Mouse (Mus musculus): ENCODE measurements around the gene Clasp2. TPM values are rescaled to one million over a fixed set of nuclear protein-coding genes. Genes with fewer than 3 reads are reported as not detected.
A peak's percentile ranks its signal among the peaks of the same experiment; 100 is the strongest.
"Not testable (repeated sequence)": the region's sequence is repeated elsewhere in the genome, so short reads cannot be mapped to it uniquely, and the experiment has no call there.

Clasp2 gene
- total RNA-seq, 2 experiments from 2014 or later, result 209 to 224 TPM

DNA sequence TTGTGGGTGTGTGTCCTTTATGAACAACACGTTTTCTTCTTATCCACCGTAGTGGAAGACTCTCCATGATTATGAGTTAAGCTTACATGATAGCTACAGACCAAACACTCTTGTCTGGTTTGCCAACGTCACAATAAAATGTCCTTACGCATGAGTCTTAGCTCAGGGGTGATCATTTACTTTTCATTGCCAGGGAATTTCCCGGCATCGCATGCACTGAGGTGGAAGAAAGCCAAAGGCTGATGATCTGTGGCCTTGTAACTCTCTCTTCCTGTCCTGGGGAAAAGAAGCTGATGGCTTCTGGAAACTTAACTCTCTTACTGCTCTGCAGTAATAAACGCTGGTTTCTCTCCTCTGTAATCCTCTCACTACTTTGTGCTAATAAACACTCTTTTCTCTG, 8.1 kb downstream of the Clasp2 start:
- no peak for DNase-seq (ENCODE audit: extremely low spot score in 1 of 2, low spot score in 1 of 2)

DNA sequence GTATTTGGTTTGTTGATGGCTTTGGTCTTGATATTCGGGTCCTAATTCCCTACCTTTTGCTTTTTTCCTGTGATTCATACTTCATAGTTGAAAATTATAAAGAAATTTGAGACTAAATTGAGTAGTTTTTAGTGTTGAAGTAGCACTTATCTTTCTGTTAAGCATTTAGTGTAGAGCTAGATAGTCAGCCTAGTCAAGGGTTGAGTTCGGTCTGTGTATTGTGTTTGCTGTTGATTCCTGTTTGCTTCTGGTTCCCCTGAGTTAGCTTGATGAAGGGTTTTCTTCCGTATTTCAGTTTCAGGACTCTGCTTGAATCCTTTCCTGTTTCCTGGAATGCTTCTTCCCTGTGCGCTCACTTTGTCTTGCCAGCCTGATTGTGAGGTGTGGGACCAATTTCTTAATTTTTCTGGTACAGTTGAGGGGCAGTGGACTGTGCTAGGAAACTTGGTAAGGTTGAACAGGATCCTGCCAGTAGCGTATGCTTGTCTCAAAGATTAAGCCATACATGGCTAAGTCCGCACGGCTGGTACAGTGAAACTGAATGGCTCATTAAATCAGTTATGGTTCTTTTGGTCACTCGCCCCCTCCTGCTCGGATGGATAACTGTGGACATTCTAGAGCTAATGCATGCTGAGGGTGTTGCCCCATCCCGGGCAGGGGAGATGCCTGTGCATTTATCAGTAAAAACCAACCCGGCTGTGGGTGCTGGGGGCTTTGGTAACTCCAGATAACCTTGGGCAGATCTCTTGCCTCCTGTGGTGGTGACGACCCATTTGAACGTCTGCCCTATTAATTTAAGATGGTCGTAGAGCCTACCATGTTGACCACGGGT, 14.8 kb downstream of the Clasp2 start:
- no peak for DNase-seq (ENCODE audit: extremely low spot score in 1 of 2, low spot score in 1 of 2)

DNA sequence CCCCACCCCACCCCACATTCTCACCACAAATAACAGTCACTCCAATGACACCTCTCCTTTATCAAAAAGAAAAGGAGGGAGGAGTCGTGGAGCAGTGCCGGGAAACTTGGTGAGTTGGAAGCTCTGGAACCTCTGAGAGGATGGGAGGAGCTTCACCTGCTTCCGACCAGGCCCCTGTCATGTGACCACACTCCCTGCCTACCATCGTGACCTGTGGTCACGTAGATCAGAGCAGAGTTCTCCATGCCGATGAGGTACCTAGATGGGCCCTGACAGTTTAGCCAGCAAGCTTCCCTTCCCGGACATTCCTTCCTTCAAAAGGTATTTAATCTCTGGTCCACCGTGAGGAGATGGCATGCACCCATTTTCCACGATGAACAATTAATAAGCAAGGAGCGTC, 17.2 kb downstream of the Clasp2 start:
- no peak for DNase-seq (ENCODE audit: extremely low spot score in 1 of 2, low spot score in 1 of 2)

- DNase-seq (ENCODE audit: extremely low spot score in 1 of 2, low spot score in 1 of 2), result no peak
These were observed 18.4 kb downstream of the Clasp2 start for GRCm38 (mm10) chr9:113759684-113760083.

GRCm38 (mm10) chr9:113762389-113762788, 21.1 kb downstream of the Clasp2 start:
- no peak for DNase-seq (ENCODE audit: extremely low spot score in 1 of 2, low spot score in 1 of 2)

DNA sequence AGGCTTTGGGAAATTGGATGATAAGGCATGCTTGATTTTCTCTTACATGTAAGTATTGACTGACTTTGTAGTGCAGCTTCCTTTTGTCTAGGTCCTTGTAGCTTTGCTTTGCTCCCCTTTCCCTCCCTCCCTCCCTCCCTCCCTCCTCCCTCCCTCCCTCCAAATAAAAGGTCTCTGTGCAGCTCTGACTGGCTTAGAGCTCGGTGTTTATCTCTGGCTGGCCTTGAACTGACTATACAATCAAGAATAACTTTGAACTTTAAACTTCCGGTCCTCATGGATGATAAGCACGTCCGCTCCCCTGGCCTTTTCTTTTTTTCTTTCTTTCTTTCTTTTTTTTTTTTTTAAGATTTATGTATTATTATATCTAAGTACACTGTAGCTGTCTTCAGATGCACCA, 21.9 kb downstream of the Clasp2 start:
- no peak for DNase-seq (ENCODE audit: extremely low spot score in 1 of 2, low spot score in 1 of 2)

GRCm38 (mm10) chr9:113770640-113771039, 29.4 kb downstream of the Clasp2 start:
- no peak for DNase-seq (ENCODE audit: extremely low spot score in 1 of 2, low spot score in 1 of 2)

DNA sequence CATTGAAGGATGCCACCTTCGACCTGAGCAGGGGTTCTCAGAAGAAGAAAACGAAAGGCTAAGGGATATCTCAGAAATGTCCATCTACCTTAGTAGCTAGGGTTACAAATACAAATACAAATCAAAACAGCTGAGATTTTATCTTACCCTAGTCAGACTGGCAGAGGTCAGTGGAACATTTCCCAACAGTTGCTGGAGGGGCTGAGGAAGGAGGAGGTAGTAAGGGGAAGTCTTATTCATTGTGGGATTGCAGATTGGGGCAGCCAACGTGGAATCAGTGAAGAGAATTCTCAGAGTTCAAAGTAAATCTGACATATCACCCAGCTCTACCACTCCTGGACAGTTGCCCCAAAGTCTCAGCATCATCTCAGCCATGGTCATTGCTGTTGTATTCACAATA, 39.6 kb downstream of the Clasp2 start:
- DNase-seq (ENCODE audit: extremely low spot score in 1 of 2, low spot score in 1 of 2), result no peak

- no peak for DNase-seq (ENCODE audit: extremely low spot score in 1 of 2, low spot score in 1 of 2)
These were observed 41.2 kb downstream of the Clasp2 start for GRCm38 (mm10) chr9:113782362-113783005.

- no peak for DNase-seq (ENCODE audit: extremely low spot score in 1 of 2, low spot score in 1 of 2)
These were observed 42.4 kb downstream of the Clasp2 start for GRCm38 (mm10) chr9:113783674-113784073.

GRCm38 (mm10) chr9:113789283-113789682, 48.0 kb downstream of the Clasp2 start:
- DNase-seq (ENCODE audit: extremely low spot score in 1 of 2, low spot score in 1 of 2), result not testable (repeated sequence)

DNA sequence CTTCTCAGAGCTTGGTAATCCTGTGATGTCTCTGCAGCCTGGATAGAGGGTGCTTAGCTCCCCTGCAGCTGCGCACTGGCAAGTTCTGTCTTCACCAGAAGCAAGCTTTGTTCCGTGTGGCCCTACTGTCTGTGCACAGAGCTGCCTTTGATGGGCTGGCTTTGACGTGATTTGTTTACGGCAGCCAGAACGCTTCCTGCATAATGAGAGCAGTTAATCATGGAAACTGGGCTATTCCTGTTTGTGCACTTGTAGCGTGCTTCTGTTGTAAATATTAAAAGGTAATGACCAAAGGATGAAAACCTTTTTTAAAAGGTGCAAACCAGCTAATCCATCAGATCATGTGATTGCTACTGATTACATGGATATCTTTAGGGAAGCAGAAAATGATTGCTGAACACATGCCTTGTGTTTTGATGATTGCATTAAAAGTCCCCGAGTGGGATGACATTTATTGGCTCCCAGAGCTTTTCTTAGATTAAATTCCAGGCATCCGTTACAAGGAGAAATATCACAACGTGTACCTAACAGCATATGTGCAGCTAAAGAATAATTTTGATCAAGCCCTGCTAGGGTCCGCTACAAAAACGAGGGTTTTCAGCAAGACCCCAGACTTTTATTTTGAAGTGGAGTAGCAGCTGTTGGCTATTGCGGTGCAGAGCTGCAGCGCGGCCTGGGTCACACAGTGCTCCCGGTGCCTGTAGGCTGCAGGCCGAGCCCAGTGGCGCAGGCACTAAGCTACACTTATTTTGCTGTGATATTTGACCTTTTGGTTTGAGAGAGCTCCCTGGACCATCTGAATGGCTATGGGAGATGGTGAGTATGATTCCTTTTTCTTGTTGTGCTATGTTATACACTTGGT, 51.6 kb downstream of the Clasp2 start:
- DNase-seq (ENCODE audit: extremely low spot score in 1 of 2, low spot score in 1 of 2), result peak; percentile 61 to 63

DNA sequence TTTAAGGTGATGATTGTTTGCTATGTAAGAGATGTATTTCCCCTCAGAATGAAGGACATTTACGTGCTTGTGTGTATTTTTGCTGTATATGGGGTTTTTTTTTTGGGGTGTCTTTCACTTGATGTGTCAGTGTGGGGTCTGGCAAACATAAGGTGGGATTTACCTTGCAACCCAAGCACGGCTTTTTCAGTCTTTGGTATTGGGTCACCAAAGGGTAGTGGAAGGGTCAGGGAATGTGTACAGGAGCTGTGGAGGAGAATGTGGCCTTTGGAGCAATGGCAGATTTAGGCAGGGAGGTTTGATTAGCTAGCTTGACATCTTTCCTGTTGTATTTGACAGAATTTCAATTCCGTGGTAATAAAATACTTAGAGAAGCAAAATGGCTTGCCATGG, 52.2 kb downstream of the Clasp2 start:
- DNase-seq (ENCODE audit: extremely low spot score in 1 of 2, low spot score in 1 of 2), result no peak

DNA sequence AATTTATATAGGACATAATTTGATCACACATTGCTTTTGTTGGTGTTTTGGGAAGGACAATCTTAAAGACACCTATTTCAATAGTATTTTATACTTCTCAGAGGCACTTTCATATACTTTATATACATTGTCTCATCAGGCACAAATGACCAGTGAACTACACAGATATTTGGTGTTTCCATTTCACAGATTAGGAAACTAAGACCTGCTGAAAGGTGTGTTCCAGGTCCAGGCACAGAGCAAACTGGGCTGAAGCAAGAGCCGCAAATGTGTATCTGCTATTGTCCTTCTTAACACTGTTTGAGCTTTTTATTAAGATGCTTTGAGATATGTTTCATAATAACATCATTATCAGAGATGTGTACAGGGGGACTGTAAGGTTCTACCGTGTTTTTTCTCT, 52.7 kb downstream of the Clasp2 start:
- DNase-seq (ENCODE audit: extremely low spot score in 1 of 2, low spot score in 1 of 2), result no peak

- DNase-seq (ENCODE audit: extremely low spot score in 1 of 2, low spot score in 1 of 2), result no peak
These were observed 55.9 kb downstream of the Clasp2 start for GRCm38 (mm10) chr9:113797206-113797605.

GRCm38 (mm10) chr9:113800671-113801070, 59.4 kb downstream of the Clasp2 start:
- DNase-seq (ENCODE audit: extremely low spot score in 1 of 2, low spot score in 1 of 2), result no peak

DNA sequence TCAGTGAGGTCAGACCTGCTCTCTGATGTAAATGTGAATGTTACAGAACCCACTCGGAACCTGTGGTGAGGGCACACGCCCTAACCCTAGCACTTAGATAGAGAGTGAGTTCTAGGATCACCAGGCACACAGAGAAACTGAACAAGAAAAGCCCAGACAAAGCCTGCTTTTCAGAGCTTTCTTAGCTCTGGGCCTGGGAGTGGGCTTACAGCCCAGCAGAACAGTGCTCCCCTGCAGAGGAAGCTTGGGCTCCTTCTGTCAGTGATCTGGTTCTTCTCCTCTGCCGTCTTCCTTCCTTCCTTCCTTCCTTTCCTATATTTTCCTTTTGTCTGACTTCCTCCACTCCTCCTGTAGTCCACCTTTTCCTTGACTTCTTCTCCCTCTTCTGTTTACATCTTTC, 61.5 kb downstream of the Clasp2 start:
- DNase-seq (ENCODE audit: extremely low spot score in 1 of 2, low spot score in 1 of 2), result no peak

DNA sequence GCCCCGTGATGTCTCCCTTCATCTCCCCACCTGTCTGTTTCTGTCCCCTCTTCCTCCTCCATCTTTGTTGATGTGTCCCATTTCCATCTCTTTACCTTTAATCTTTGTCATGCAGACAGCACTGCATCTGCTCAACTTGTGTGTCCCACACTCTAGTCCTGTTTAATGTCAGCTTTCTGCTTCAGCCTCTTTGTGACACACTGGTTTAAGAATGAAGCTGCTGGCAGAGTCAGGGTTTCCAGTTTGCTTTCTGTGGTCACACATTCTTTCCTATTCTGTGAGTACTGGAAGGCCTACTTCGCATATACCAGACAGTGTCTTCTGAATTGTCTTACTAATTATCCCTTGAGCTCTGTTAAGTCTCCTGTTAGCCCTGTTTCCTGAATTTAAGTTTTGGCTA, 62.5 kb downstream of the Clasp2 start:
- DNase-seq (ENCODE audit: extremely low spot score in 1 of 2, low spot score in 1 of 2), result no peak

- no peak for DNase-seq (ENCODE audit: extremely low spot score in 1 of 2, low spot score in 1 of 2)
These were observed 64.1 kb downstream of the Clasp2 start for GRCm38 (mm10) chr9:113805359-113805758.

DNA sequence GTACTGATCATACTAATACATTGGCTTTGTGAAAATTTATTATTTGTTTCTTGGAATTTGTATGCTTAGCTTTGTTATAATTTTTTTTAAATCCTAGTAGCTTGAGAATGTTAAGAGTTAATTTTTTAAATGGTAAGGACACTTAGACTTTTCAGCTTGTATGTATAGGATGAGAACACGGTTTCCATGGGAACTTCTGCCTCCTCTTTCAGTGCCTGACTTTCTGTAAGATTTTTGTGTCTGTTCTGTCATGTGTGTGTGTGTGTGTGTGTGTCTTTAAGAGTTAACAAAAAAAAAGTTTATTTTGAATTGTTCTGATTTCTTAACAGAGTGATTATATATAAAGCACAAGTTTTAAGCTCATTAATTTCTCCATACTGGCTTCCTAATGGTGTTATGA, 70.1 kb downstream of the Clasp2 start:
- DNase-seq (ENCODE audit: extremely low spot score in 1 of 2, low spot score in 1 of 2), result no peak
